Mouse (Mus musculus) heart, embryonic 11.5 days (tissue): ENCODE results near the gene Fas. TPM values are rescaled to one million over a fixed set of nuclear protein-coding genes. Genes with fewer than 3 reads are reported as not detected.

Experiments used
- ATAC-seq: fragments of 200-750 bp; cut with Nextera tagmentation; replicated peaks from 2 replicates; pipeline ENCODE4 v1.8.0; 2017; ENCODE audit warnings: moderate library complexity; ENCODE audit not compliant: insufficient number of reproducible peaks, low FRiP score, low TSS enrichment
- H3K27ac ChIP-seq: fragments of 300-500 bp; sonication (generic); 2 replicates; pipeline ENCODE4 v1.5.1; 2014; ENCODE audit warnings: mild to moderate bottlenecking, low read depth, low read length
- H3K27me3 ChIP-seq: fragments of 300-500 bp; sonication (generic); 2 replicates; pipeline ENCODE4 v1.6.1; 2014; ENCODE audit warnings: mild to moderate bottlenecking, low read length, mixed read lengths; ENCODE audit not compliant: control insufficient read depth, insufficient read depth
- H3K36me3 ChIP-seq: fragments of 300-500 bp; sonication (generic); 2 replicates; pipeline ENCODE4 v1.6.1; 2014; ENCODE audit warnings: mild to moderate bottlenecking, low read length, moderate library complexity, mixed read lengths; ENCODE audit not compliant: control insufficient read depth, insufficient read depth
- H3K4me1 ChIP-seq: fragments of 300-500 bp; sonication (generic); 2 replicates; pipeline ENCODE4 v1.6.1; 2014; ENCODE audit warnings: low read length; ENCODE audit not compliant: control insufficient read depth, insufficient read depth
- H3K4me2 ChIP-seq: fragments of 300-500 bp; sonication (generic); 2 replicates; pipeline ENCODE4 v1.6.1; 2014; ENCODE audit warnings: mild to moderate bottlenecking, moderate library complexity
- H3K4me3 ChIP-seq: fragments of 300-500 bp; sonication (generic); 2 replicates; pipeline ENCODE4 v1.5.1; 2014; ENCODE audit warnings: low read depth, low read length
- H3K9ac ChIP-seq: fragments of 300-500 bp; sonication (generic); 2 replicates; pipeline ENCODE4 v1.6.1; 2014; ENCODE audit warnings: mild to moderate bottlenecking, low read depth, low read length, moderate library complexity
- H3K9me3 ChIP-seq: fragments of 300-500 bp; sonication (generic); replicated peaks from 2 replicates; pipeline ENCODE4 v1.6.1; 2016; ENCODE audit warnings: low read length; ENCODE audit not compliant: control insufficient read depth
- WGBS: fragments of 180-500 bp; shearing (Covaris S2); extraction: QIAGEN DNeasy Blood & Tissue Kit; methylation state at CpG from one replicate; pipeline ENCODE4 v1.1.7; 2014; ENCODE audit not compliant: insufficient replicate concordance; 5-methylcytosine and 5-hydroxymethylcytosine counted together
- polyA plus RNA-seq: library from polyadenylated mRNA; unstranded; fragments of >200 nt; fragmentation: Nextera tagmentation; extraction: Ambion mirVana; gene quantifications from 2 replicates; pipeline ENCODE4 v1.2.1, GENCODE M21; 2014

The Fas gene
- polyA plus RNA-seq, 1 experiment from 2014 or later = 2.1 TPM

- Histone ChIP-seq H3K27ac (no peak overlapping the region), H3K9ac (no peak overlapping the region), H3K4me1 (0 out of 2 replicates have a peak, but pooled peaks cover 2% of the 10 kb centered on the region), H3K27me3 (peaks cover 3% of the 10 kb centered on the region; the same call in 1 of the 2 replicates), H3K36me3 (no peaks in the 10 kb centered on the region), H3K9me3 (no peaks in the 10 kb centered on the region), H3K4me2 (no peak overlapping the region), H3K4me3 (no peak overlapping the region)
- WGBS = 76% methylated on average over 13 of the region's 13 CpGs
- no peak for ATAC-seq
These were observed 2.6 kb upstream of the Fas start for GRCm38 (mm10) chr19:34287656-34288415.

GRCm38 (mm10) chr19:34288696-34289095, 1.8 kb upstream of the Fas start:
- peaks cover 3% of the 10 kb centered on the region; the same call in 1 of the 2 replicates for H3K27me3 ChIP-seq
- H3K4me3 ChIP-seq = no peak overlapping the region
- WGBS = 94% methylated on average over 1 of the region's 1 CpGs
- ATAC-seq = no peak
- H3K27ac ChIP-seq = no peak overlapping the region
- no peaks in the 10 kb centered on the region for H3K36me3 ChIP-seq
- H3K9me3 ChIP-seq = no peaks in the 10 kb centered on the region
- H3K4me2 ChIP-seq = no peak overlapping the region
- H3K4me1 ChIP-seq = 0 out of 2 replicates have a peak, but pooled peaks cover 2% of the 10 kb centered on the region
- no peak overlapping the region for H3K9ac ChIP-seq

- Histone ChIP-seq H3K4me3 (peak overlapping the region; percentile 54), H3K27ac (no peak overlapping the region), H3K36me3 (no peaks in the 10 kb centered on the region), H3K27me3 (peaks cover 3% of the 10 kb centered on the region; the same call in 1 of the 2 replicates), H3K9ac (peak overlapping the region; percentile 56), H3K4me1 (0 out of 2 replicates have a peak, but pooled peaks cover 2% of the 10 kb centered on the region), H3K4me2 (peak overlapping the region; percentile 96), H3K9me3 (no peaks in the 10 kb centered on the region)
- ATAC-seq = no peak
- 13% methylated on average over 15 of the region's 15 CpGs for WGBS
These were observed 441 bp downstream of the Fas start for GRCm38 (mm10) chr19:34290872-34291341.

- Histone ChIP-seq H3K27me3 (peaks cover 3% of the 10 kb centered on the region; the same call in 1 of the 2 replicates), H3K9ac (no peak overlapping the region), H3K4me3 (peak overlapping the region; percentile 54; the same call in 1 of the 2 replicates), H3K4me1 (0 out of 2 replicates have a peak, but pooled peaks cover 2% of the 10 kb centered on the region), H3K4me2 (peak overlapping the region; percentile 96), H3K9me3 (no peaks in the 10 kb centered on the region), H3K36me3 (no peaks in the 10 kb centered on the region), H3K27ac (no peak overlapping the region)
- 57% methylated on average over 8 of the region's 8 CpGs for WGBS
- ATAC-seq = no peak
These were observed 913 bp downstream of the Fas start for GRCm38 (mm10) chr19:34291379-34291778.

- ATAC-seq = no peak
- Histone ChIP-seq H3K4me2 (no peak overlapping the region), H3K27ac (no peak overlapping the region), H3K27me3 (peaks cover 3% of the 10 kb centered on the region; the same call in 1 of the 2 replicates), H3K9me3 (no peaks in the 10 kb centered on the region), H3K4me3 (no peak overlapping the region), H3K36me3 (no peaks in the 10 kb centered on the region), H3K4me1 (0 out of 2 replicates have a peak, but pooled peaks cover 2% of the 10 kb centered on the region), H3K9ac (no peak overlapping the region)
- 75% methylated on average over 5 of the region's 5 CpGs for WGBS
These were observed 1.5 kb downstream of the Fas start for GRCm38 (mm10) chr19:34291956-34292355.

GRCm38 (mm10) chr19:34292701-34293100, 2.2 kb downstream of the Fas start:
- Histone ChIP-seq H3K36me3 (no peaks in the 10 kb centered on the region), H3K27ac (no peak overlapping the region), H3K9me3 (no peaks in the 10 kb centered on the region), H3K4me1 (0 out of 2 replicates have a peak, but pooled peaks cover 2% of the 10 kb centered on the region), H3K4me3 (no peak overlapping the region), H3K27me3 (peaks cover 3% of the 10 kb centered on the region; the same call in 1 of the 2 replicates), H3K9ac (no peak overlapping the region), H3K4me2 (no peak overlapping the region)
- WGBS = 77% methylated on average over 2 of the region's 2 CpGs
- no peak for ATAC-seq

- no peak overlapping the region for H3K4me3 ChIP-seq
- no peak overlapping the region for H3K4me2 ChIP-seq
- H3K9me3 ChIP-seq = no peaks in the 10 kb centered on the region
- ATAC-seq = no peak
- no peaks in the 10 kb centered on the region for H3K36me3 ChIP-seq
- no peak overlapping the region for H3K27ac ChIP-seq
- peaks cover 3% of the 10 kb centered on the region; the same call in 1 of the 2 replicates for H3K27me3 ChIP-seq
- 0 out of 2 replicates have a peak, but pooled peaks cover 2% of the 10 kb centered on the region for H3K4me1 ChIP-seq
- 73% methylated on average over 3 of the region's 3 CpGs for WGBS
- H3K9ac ChIP-seq = no peak overlapping the region
These were observed 3.0 kb downstream of the Fas start for GRCm38 (mm10) chr19:34293376-34293947.

- Histone ChIP-seq H3K9ac (no peak overlapping the region), H3K27me3 (peaks cover 3% of the 10 kb centered on the region; the same call in 1 of the 2 replicates), H3K4me1 (peaks cover 6% of the 10 kb centered on the region; the same call in 1 of the 2 replicates), H3K4me3 (no peak overlapping the region), H3K4me2 (no peak overlapping the region), H3K27ac (no peak overlapping the region), H3K9me3 (no peaks in the 10 kb centered on the region), H3K36me3 (no peaks in the 10 kb centered on the region)
- ATAC-seq = no peak
- 58% methylated on average over 6 of the region's 6 CpGs for WGBS
These were observed 5.0 kb downstream of the Fas start for GRCm38 (mm10) chr19:34295442-34295841.
